Mouse (Mus musculus) thymus, adult 2 months (tissue): ENCODE results near the gene Cfap157. TPM values are rescaled to one million over a fixed set of nuclear protein-coding genes. Genes with fewer than 3 reads are reported as not detected.
A peak's percentile ranks its signal among the peaks of the same experiment; 100 is the strongest.

ENCODE experiments used
- DNase-seq: peaks from one replicate; pipeline ENCODE4 v3.0.0; 2021
- H3K27ac ChIP-seq: fragments of 200-500 bp; 2 replicates; pipeline ENCODE4 v1.5.1; 2012; ENCODE audit warnings: low read length, control low read depth; ENCODE audit not compliant: control insufficient read depth, insufficient read depth
- H3K27me3 ChIP-seq: fragments of 200-500 bp; 2 replicates; pipeline ENCODE4 v1.6.1; 2012; ENCODE audit warnings: mild to moderate bottlenecking, low read length, moderate library complexity, mixed read lengths; ENCODE audit not compliant: control insufficient read depth, insufficient read depth
- H3K36me3 ChIP-seq: fragments of 200-500 bp; 2 replicates; pipeline ENCODE4 v1.6.1; 2012; ENCODE audit warnings: mild to moderate bottlenecking, low read length, moderate library complexity; ENCODE audit not compliant: control insufficient read depth, insufficient read depth
- H3K4me1 ChIP-seq: fragments of 200-500 bp; replicated peaks from 2 replicates; pipeline ENCODE4 v1.6.1; 2012; ENCODE audit warnings: low read length; ENCODE audit not compliant: control insufficient read depth, insufficient read depth
- H3K4me3 ChIP-seq: fragments of 200-500 bp; 2 replicates; pipeline ENCODE4 v1.5.1; 2012; ENCODE audit warnings: mild to moderate bottlenecking, low read length, control low read depth, moderate library complexity; ENCODE audit not compliant: control insufficient read depth, insufficient read depth
- CTCF ChIP-seq: fragments of 200-500 bp; IDR thresholded peaks from 2 replicates; pipeline ENCODE4 v1.5.1; 2012; ENCODE audit warnings: mild to moderate bottlenecking, control low read depth, low read length, moderate library complexity, borderline replicate concordance; ENCODE audit not compliant: control insufficient read depth, poor library complexity, insufficient read depth; ENCODE audit errors: extremely low read depth
- POLR2A ChIP-seq: fragments of 200-500 bp; IDR thresholded peaks from 2 replicates; pipeline ENCODE4 v1.6.1; 2012; ENCODE audit warnings: mild to moderate bottlenecking, low read length, control low read depth, moderate library complexity; ENCODE audit not compliant: control insufficient read depth, poor library complexity, insufficient read depth; ENCODE audit errors: extremely low read depth
- WGBS: fragments of 180-500 bp; shearing (Covaris S2); methylation state at CpG from one replicate; pipeline ENCODE4 v1.1.7; 2018; 5-methylcytosine and 5-hydroxymethylcytosine counted together
- polyA plus RNA-seq: library from polyadenylated mRNA; depleted of rRNA; stranded (reverse); fragments of >200 nt; gene quantifications from 2 replicates; pipeline ENCODE4 v1.2.3, GENCODE M21; 2012

Cfap157 gene
- polyA plus RNA-seq, 1 experiment: 0.27 TPM

- TF ChIP-seq POLR2A (no peak), CTCF (no peak)
Observed at GRCm38 (mm10) chr2:32756674-32757055, 27.6 kb downstream of the Cfap157 start.

GRCm38 (mm10) chr2:32752181-32752580 is 32.0 kb downstream of the Cfap157 start:
- 92% methylated on average over 10 of the region's 10 CpGs for WGBS
- Histone ChIP-seq H3K36me3 (peaks cover 39% of the 10 kb centered on the region), H3K4me1 (no peaks in the 10 kb centered on the region), H3K27ac (no peak overlapping the region), H3K4me3 (no peak overlapping the region), H3K27me3 (no peaks in the 10 kb centered on the region)
- DNase-seq: no peak
- TF ChIP-seq POLR2A (no peak), CTCF (no peak)

More at GRCm38 (mm10) chr2:32756674-32757055, 27.6 kb downstream of the Cfap157 start:
- H3K27me3 ChIP-seq: no peaks in the 10 kb centered on the region
- no peaks in the 10 kb centered on the region for H3K4me1 ChIP-seq
- peak; percentile 24 for DNase-seq
- H3K27ac ChIP-seq: no peak overlapping the region
- H3K4me3 ChIP-seq: no peak overlapping the region
- 41% methylated on average over 6 of the region's 6 CpGs for WGBS
- peaks cover 27% of the 10 kb centered on the region for H3K36me3 ChIP-seq

GRCm38 (mm10) chr2:32751665-32752033 is 32.6 kb downstream of the Cfap157 start:
- 88% methylated on average over 10 of the region's 10 CpGs for WGBS
- Histone ChIP-seq H3K4me3 (no peak overlapping the region), H3K36me3 (peaks cover 44% of the 10 kb centered on the region), H3K27ac (no peak overlapping the region), H3K27me3 (no peaks in the 10 kb centered on the region), H3K4me1 (no peaks in the 10 kb centered on the region)
- TF ChIP-seq CTCF (no peak), POLR2A (no peak)
- no peak for DNase-seq

GRCm38 (mm10) chr2:32750887-32751664 is 33.2 kb downstream of the Cfap157 start:
- Histone ChIP-seq H3K27ac (no peak overlapping the region), H3K4me3 (no peak overlapping the region), H3K36me3 (peaks cover 50% of the 10 kb centered on the region)

GRCm38 (mm10) chr2:32750199-32750598 is 34.0 kb downstream of the Cfap157 start:
- Histone ChIP-seq H3K27ac (no peak overlapping the region), H3K36me3 (peaks cover 58% of the 10 kb centered on the region), H3K4me3 (no peak overlapping the region), H3K27me3 (no peaks in the 10 kb centered on the region), H3K4me1 (no peaks in the 10 kb centered on the region)
- no peak for DNase-seq
- 92% methylated on average over 7 of the region's 7 CpGs for WGBS
- no peak for TF ChIP-seq CTCF
- TF ChIP-seq POLR2A: no peak

More at GRCm38 (mm10) chr2:32750887-32751664, 33.2 kb downstream of the Cfap157 start:
- DNase-seq: no peak
- WGBS: 90% methylated on average over 31 of the region's 31 CpGs
- TF ChIP-seq CTCF (no peak), POLR2A (no peak)
- Histone ChIP-seq H3K27me3 (no peaks in the 10 kb centered on the region), H3K4me1 (no peaks in the 10 kb centered on the region)

- no peak overlapping the region for H3K4me3 ChIP-seq
- no peak for DNase-seq
- H3K4me1 ChIP-seq: no peaks in the 10 kb centered on the region
- H3K36me3 ChIP-seq: peaks cover 63% of the 10 kb centered on the region
- TF ChIP-seq CTCF (no peak), POLR2A (no peak)
- no peaks in the 10 kb centered on the region for H3K27me3 ChIP-seq
- WGBS: 97% methylated on average over 16 of the region's 16 CpGs
- no peak overlapping the region for H3K27ac ChIP-seq
Observed at GRCm38 (mm10) chr2:32749082-32749481, 35.1 kb downstream of the Cfap157 start.
